Mouse (Mus musculus): ENCODE results near the gene Ccdc169. TPM values are rescaled to one million over a fixed set of nuclear protein-coding genes. Genes with fewer than 3 reads are reported as not detected.
"Not testable (repeated sequence)": the region's sequence is repeated elsewhere in the genome, so short reads cannot be mapped to it uniquely, and the experiment has no call there.

The Ccdc169 gene
- total RNA-seq, 2 experiments from 2014 or later: 0.12 TPM; not detected in 1

DNA sequence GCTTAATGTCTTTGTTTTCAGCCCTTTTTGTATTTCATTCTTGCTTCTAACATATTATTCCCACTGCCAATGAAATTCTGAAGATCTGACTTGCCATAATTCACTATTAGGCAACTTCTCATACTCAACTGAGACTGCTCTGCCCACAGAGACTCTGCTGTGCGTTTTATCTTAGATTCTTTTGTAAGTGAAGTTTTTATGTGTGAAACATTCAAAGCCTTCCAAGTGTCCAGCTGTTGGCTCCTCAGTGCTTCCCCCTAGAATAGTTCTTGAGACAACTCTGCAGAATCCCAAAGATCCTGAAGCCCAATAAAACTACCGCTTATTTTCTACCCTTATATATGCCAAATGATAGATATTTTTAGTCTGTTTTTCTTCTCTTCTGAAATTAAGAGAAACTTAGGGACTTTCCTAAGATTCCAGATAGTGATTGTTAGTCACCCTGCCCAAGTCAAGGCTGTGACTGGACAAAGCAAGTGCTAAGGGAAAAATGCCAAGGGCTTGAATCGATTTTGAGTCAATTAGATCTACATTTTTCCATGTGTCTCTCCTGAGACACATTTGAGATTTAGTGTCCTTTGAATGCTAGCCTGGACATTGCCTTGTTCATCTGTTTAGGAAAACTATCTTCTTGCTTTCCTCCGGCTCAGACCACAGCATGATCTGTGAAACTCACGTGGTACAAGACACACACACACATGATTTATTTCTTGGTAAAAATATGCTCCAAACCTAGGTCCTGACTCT lies 58.6 kb downstream of the Ccdc169 start:
- DNase-seq: no peak

DNA sequence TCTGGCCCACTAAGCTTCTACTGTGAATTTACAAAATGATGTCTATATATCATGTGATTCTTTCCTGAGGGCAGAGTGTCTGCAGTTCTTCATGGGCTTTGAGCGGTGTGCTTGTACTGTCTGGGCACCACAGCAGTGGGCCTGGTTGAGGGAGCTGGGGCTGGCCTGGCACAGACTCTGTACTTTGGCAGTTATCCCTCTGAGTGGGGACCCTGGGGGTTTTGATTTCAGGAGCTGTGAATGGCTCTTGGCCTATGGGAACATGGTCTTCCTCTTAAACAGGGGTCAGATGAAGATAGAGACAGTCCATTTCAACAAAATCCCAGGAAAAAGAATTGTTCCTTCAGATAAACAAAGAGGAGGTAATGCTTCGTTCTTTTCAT lies 59.2 kb downstream of the Ccdc169 start:
- peak; percentile 7 for DNase-seq

DNA sequence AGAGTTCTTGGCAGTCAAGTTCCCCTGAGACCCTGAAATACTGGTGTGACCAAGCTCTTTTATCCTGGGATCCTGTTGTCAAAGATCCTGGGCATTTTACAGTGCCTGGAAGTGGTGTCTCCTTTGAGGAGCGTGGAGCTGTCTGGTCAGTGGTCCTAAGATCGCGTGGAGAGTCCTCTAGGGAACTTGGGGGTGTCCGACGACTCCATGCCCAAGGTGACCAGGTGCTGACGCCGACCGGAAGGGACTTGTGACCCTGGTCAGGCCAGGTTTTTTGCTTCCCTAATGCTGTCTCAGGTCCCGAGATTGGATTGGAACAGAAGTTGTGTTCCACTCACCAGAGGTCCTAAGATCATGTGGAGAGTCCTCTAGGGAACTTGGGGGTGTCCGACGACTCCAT lies 66.5 kb downstream of the Ccdc169 start:
- DNase-seq: not testable (repeated sequence)

DNA sequence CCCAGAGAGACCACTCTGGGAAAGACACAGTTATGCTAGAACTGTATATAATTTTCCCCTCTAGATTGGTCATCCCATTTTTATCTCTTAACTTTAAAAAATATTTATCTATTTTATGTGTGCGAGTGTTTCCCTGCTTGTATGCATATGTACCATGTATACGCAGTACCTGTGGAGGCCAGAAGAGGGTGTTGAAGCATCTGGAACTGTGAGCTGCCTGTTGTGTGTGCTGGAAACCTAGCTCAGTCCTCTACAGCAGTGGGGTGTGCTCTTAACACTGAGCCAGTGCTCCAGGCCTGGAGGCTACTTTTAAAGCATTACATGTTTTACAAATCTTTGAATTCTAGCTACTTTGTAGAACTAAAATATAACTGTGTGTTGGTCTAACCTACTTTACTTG lies 69.3 kb downstream of the Ccdc169 start:
- DNase-seq: no peak

DNA sequence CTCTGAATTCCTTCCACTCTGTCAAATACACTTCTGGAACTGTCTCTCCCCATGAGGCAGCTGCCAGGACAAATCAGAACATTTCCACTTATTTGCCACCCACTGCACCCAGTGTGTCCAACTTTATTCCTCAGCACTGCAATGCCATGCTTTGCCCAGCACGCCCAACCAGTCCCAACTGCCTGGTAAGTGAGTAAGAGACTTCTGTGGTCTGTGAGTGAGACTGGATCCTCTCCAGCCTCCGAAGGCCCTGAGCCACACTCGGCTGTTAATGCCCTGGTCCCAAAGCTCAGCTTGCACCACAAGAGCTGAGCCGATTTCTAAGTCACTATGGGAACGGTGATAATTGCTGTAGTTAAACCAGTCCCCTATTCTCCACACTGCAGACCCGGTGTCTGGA lies 70.5 kb downstream of the Ccdc169 start:
- no peak for DNase-seq

DNA sequence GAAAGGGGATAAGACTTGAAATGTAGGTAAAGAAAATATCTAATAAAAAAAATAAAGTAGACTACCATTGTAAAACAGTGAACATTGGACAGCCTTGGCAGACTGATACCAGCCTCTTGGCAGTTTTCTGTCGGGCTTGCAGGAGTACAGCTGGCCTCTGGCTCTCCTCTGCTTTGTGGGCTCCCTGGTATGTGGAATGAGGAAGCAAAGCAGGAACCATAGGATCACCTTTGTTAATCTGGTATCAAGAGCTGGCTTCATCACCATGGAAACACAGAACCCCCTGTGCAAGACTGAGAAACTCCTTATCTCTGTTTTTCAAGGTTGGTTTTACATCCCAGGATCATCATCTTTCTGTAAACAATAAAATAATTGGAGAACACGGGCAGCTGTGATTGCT lies 75.1 kb downstream of the Ccdc169 start:
- DNase-seq: no peak

DNA sequence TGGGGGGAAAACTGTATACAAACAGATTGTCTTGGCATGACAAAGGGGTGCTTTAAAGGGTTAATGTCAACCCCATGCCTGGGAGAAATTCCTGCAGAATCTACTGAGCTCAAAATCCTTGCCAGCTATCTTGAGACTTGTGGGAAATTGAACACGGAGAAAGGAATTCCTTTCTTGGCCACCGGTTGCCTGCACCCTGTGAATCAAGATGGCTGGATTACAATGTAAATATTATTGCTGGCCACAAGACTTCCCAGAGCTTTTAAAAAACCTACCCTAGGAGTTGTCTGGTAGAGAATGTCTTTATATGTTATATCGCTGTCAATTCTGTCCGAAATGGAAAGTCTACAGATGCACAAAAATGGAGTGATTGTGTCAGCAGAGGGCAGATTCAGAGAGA lies 76.6 kb downstream of the Ccdc169 start:
- no peak for DNase-seq

DNA sequence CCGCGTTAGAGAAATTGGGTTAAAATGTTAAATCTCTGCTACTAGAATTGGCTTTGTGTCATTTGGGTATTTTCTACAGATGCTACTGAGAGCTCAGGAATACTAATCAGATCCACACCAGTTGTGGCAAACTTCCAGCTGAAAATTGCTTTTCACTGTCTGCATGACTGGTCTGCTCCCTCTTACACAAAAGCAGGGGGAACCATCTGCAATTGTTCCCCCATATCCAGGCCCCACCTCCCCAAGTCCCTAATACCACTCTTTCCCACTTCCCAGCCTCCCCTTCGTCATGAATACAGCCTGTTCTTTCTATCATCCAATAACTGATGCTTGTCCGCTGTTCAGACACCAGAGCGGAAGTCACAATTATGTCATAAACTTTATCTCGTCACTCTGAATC lies 77.3 kb downstream of the Ccdc169 start:
- DNase-seq: no peak

DNA sequence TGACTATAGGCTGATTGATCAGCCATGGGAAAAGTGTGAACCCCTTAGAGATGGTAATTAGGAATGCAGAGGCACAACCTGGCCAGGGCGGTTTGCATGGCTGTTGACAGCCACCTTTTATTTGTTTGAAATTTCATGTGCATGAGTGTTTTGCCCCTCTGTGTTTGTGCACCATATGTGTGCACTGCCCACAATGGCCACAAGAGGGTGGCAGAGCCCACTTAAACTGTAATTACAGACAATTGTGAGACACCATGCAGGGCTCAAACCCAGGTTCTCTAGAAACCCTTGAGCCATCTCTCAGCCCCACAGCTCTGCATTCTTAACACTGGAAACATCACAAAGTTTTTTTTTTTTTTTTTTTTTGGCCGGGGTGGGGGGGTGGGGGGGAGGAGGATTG lies 85.4 kb downstream of the Ccdc169 start:
- no peak for DNase-seq

Small RNAs within 50 kb of the gene (microRNA-seq; reads per million reads assigned to microRNA genes)
- not detected for gene Gm22029

Other genes starting within 250 kb of the Ccdc169 start
- gene Sertm1, start 221.5 kb upstream of the Ccdc169 start, total RNA-seq (2021): not detected
- under 1 TPM; 0.48 to 0.67 TPM for gene Ccna1, start 81.8 kb upstream of the Ccdc169 start, total RNA-seq (2021)
- 10 to 100 TPM; 46.3 to 50.3 TPM for gene Spg20, start 25.2 kb upstream of the Ccdc169 start, total RNA-seq (2021)
- gene Sohlh2, start 44.7 kb downstream of the Ccdc169 start, total RNA-seq (2021): not detected
- gene Dclk1, start 105.0 kb downstream of the Ccdc169 start, total RNA-seq (2021): 10 to 100 TPM; 13.5 to 18.0 TPM

Data from adrenal gland, postnatal 10 days (tissue).